Mouse (Mus musculus) erythroblast, embryonic 14.5 days (primary cell): ENCODE results near the gene Kmt2b.

Experiments used
- GATA1 ChIP-seq: IDR thresholded peaks from 2 replicates; pipeline ENCODE4 v1.6.1; 2012; ENCODE audit warnings: low read length, inconsistent platforms, mixed read lengths
- TAL1 ChIP-seq: IDR thresholded peaks from 3 replicates; pipeline ENCODE4 v1.6.1; 2012; ENCODE audit warnings: low read length, inconsistent platforms, mixed read lengths

GRCm38 (mm10) chr7:30559443-30559954 lies 29.0 kb downstream of the Kmt2b start, which contains the start of gene Lin37:
- TF ChIP-seq GATA1 (no peak), TAL1 (no peak)
